Mouse (Mus musculus): ENCODE results near the gene Plekha1. TPM values are rescaled to one million over a fixed set of nuclear protein-coding genes. Genes with fewer than 3 reads are reported as not detected.

Plekha1 gene
- polyA plus RNA-seq, 1 experiment from 2014 or later, result 32.7 TPM

GRCm38 (mm10) chr7:130839380-130840100, 26.0 kb upstream of the Plekha1 start:
- no peak overlapping the region for H3K9ac ChIP-seq (replicated peaks; ENCODE audit: low read length)
- no peak for DNase-seq (ENCODE audit: low spot score)
- peaks cover 4% of the 10 kb centered on the region; the same call in 1 of the 2 replicates for H3K4me1 ChIP-seq (ENCODE audit: control insufficient read depth, insufficient read depth, low read length)
- H3K4me2 ChIP-seq (ENCODE audit: low read depth, low read length), result no peak overlapping the region
- WGBS, result 89% methylated on average over 12 of the region's 12 CpGs
- no peak overlapping the region for H3K27ac ChIP-seq (replicated peaks; ENCODE audit: low read depth, low read length)
- H3K27me3 ChIP-seq (ENCODE audit: control insufficient read depth, insufficient read depth, low read length), result no peaks in the 10 kb centered on the region
- H3K36me3 ChIP-seq (replicated peaks; ENCODE audit: control insufficient read depth, insufficient read depth, low read depth, low read length), result no peaks in the 10 kb centered on the region
- no peak overlapping the region for H3K4me3 ChIP-seq (ENCODE audit: low read depth, low read length)
- H3K9me3 ChIP-seq (replicated peaks; ENCODE audit: control insufficient read depth, low read length), result no peaks in the 10 kb centered on the region
- no peak for ATAC-seq (replicated peaks; ENCODE audit: insufficient number of reproducible peaks, low FRiP score, low TSS enrichment, low read depth)

GRCm38 (mm10) chr7:130847164-130847718, 18.3 kb upstream of the Plekha1 start:
- H3K27me3 ChIP-seq (ENCODE audit: control insufficient read depth, insufficient read depth, low read length), result no peaks in the 10 kb centered on the region
- no peak overlapping the region for H3K4me3 ChIP-seq (ENCODE audit: low read depth, low read length)
- H3K36me3 ChIP-seq (replicated peaks; ENCODE audit: control insufficient read depth, insufficient read depth, low read depth, low read length), result no peaks in the 10 kb centered on the region
- WGBS, result 87% methylated on average over 17 of the region's 17 CpGs
- no peak for ATAC-seq (replicated peaks; ENCODE audit: insufficient number of reproducible peaks, low FRiP score, low TSS enrichment, low read depth)
- DNase-seq (ENCODE audit: low spot score), result no peak
- H3K4me1 ChIP-seq (ENCODE audit: control insufficient read depth, insufficient read depth, low read length), result no peaks in the 10 kb centered on the region
- H3K4me2 ChIP-seq (ENCODE audit: low read depth, low read length), result no peak overlapping the region
- no peak overlapping the region for H3K9ac ChIP-seq (replicated peaks; ENCODE audit: low read length)
- no peaks in the 10 kb centered on the region for H3K9me3 ChIP-seq (replicated peaks; ENCODE audit: control insufficient read depth, low read length)
- H3K27ac ChIP-seq (replicated peaks; ENCODE audit: low read depth, low read length), result no peak overlapping the region

GRCm38 (mm10) chr7:130854684-130855292, 10.8 kb upstream of the Plekha1 start:
- Histone ChIP-seq H3K9me3 (replicated peaks; ENCODE audit: control insufficient read depth, low read length) (no peaks in the 10 kb centered on the region), H3K4me1 (ENCODE audit: control insufficient read depth, insufficient read depth, low read length) (no peaks in the 10 kb centered on the region), H3K4me2 (ENCODE audit: low read depth, low read length) (no peak overlapping the region), H3K27me3 (ENCODE audit: control insufficient read depth, insufficient read depth, low read length) (no peaks in the 10 kb centered on the region), H3K36me3 (replicated peaks; ENCODE audit: control insufficient read depth, insufficient read depth, low read depth, low read length) (no peaks in the 10 kb centered on the region), H3K27ac (replicated peaks; ENCODE audit: low read depth, low read length) (no peak overlapping the region), H3K9ac (replicated peaks; ENCODE audit: low read length) (no peak overlapping the region), H3K4me3 (ENCODE audit: low read depth, low read length) (no peak overlapping the region)
- WGBS, result 90% methylated on average over 4 of the region's 4 CpGs
- ATAC-seq (replicated peaks; ENCODE audit: insufficient number of reproducible peaks, low FRiP score, low TSS enrichment, low read depth), result no peak
- DNase-seq (ENCODE audit: low spot score), result no peak

- H3K4me1 ChIP-seq (ENCODE audit: control insufficient read depth, insufficient read depth, low read length), result no peaks in the 10 kb centered on the region
- DNase-seq (ENCODE audit: low spot score) (no peak), ATAC-seq (replicated peaks; ENCODE audit: insufficient number of reproducible peaks, low FRiP score, low TSS enrichment, low read depth) (no peak)
- H3K4me3 ChIP-seq (ENCODE audit: low read depth, low read length), result no peak overlapping the region
- H3K9ac ChIP-seq (replicated peaks; ENCODE audit: low read length), result no peak overlapping the region
- no peaks in the 10 kb centered on the region for H3K9me3 ChIP-seq (replicated peaks; ENCODE audit: control insufficient read depth, low read length)
- H3K36me3 ChIP-seq (replicated peaks; ENCODE audit: control insufficient read depth, insufficient read depth, low read depth, low read length), result no peaks in the 10 kb centered on the region
- H3K27me3 ChIP-seq (ENCODE audit: control insufficient read depth, insufficient read depth, low read length), result no peaks in the 10 kb centered on the region
- 22% methylated on average over 3 of the region's 3 CpGs for WGBS
- H3K27ac ChIP-seq (replicated peaks; ENCODE audit: low read depth, low read length), result no peak overlapping the region
- H3K4me2 ChIP-seq (ENCODE audit: low read depth, low read length), result no peak overlapping the region
Measured at GRCm38 (mm10) chr7:130855681-130856080, 9.9 kb upstream of the Plekha1 start.

GRCm38 (mm10) chr7:130857973-130858372, 7.6 kb upstream of the Plekha1 start:
- no peak for ATAC-seq (replicated peaks; ENCODE audit: insufficient number of reproducible peaks, low FRiP score, low TSS enrichment, low read depth)
- H3K9me3 ChIP-seq (replicated peaks; ENCODE audit: control insufficient read depth, low read length), result no peaks in the 10 kb centered on the region
- no peaks in the 10 kb centered on the region for H3K4me1 ChIP-seq (ENCODE audit: control insufficient read depth, insufficient read depth, low read length)
- H3K27me3 ChIP-seq (ENCODE audit: control insufficient read depth, insufficient read depth, low read length), result no peaks in the 10 kb centered on the region
- H3K4me3 ChIP-seq (ENCODE audit: low read depth, low read length), result no peak overlapping the region
- H3K4me2 ChIP-seq (ENCODE audit: low read depth, low read length), result no peak overlapping the region
- H3K27ac ChIP-seq (replicated peaks; ENCODE audit: low read depth, low read length), result no peak overlapping the region
- DNase-seq (ENCODE audit: low spot score), result no peak
- no peaks in the 10 kb centered on the region for H3K36me3 ChIP-seq (replicated peaks; ENCODE audit: control insufficient read depth, insufficient read depth, low read depth, low read length)
- H3K9ac ChIP-seq (replicated peaks; ENCODE audit: low read length), result no peak overlapping the region
- 72% methylated on average over 6 of the region's 6 CpGs for WGBS

- Histone ChIP-seq H3K27me3 (ENCODE audit: control insufficient read depth, insufficient read depth, low read length) (no peaks in the 10 kb centered on the region), H3K9me3 (replicated peaks; ENCODE audit: control insufficient read depth, low read length) (no peaks in the 10 kb centered on the region), H3K4me3 (ENCODE audit: low read depth, low read length) (no peak overlapping the region), H3K4me2 (ENCODE audit: low read depth, low read length) (no peak overlapping the region), H3K36me3 (replicated peaks; ENCODE audit: control insufficient read depth, insufficient read depth, low read depth, low read length) (no peaks in the 10 kb centered on the region), H3K4me1 (ENCODE audit: control insufficient read depth, insufficient read depth, low read length) (no peaks in the 10 kb centered on the region), H3K9ac (replicated peaks; ENCODE audit: low read length) (no peak overlapping the region), H3K27ac (replicated peaks; ENCODE audit: low read depth, low read length) (no peak overlapping the region)
- 33% methylated on average over 4 of the region's 5 CpGs for WGBS
- ATAC-seq (replicated peaks; ENCODE audit: insufficient number of reproducible peaks, low FRiP score, low TSS enrichment, low read depth) (no peak), DNase-seq (ENCODE audit: low spot score) (no peak)
Measured at GRCm38 (mm10) chr7:130859926-130860325, 5.6 kb upstream of the Plekha1 start.

- H3K9me3 ChIP-seq (replicated peaks; ENCODE audit: control insufficient read depth, low read length), result no peaks in the 10 kb centered on the region
- no peaks in the 10 kb centered on the region for H3K27me3 ChIP-seq (ENCODE audit: control insufficient read depth, insufficient read depth, low read length)
- ATAC-seq (replicated peaks; ENCODE audit: insufficient number of reproducible peaks, low FRiP score, low TSS enrichment, low read depth), result no peak
- H3K4me2 ChIP-seq (ENCODE audit: low read depth, low read length), result no peak overlapping the region
- no peaks in the 10 kb centered on the region for H3K4me1 ChIP-seq (ENCODE audit: control insufficient read depth, insufficient read depth, low read length)
- WGBS, result 29% methylated on average over 11 of the region's 11 CpGs
- no peak overlapping the region for H3K27ac ChIP-seq (replicated peaks; ENCODE audit: low read depth, low read length)
- no peak for DNase-seq (ENCODE audit: low spot score)
- H3K36me3 ChIP-seq (replicated peaks; ENCODE audit: control insufficient read depth, insufficient read depth, low read depth, low read length), result no peaks in the 10 kb centered on the region
- no peak overlapping the region for H3K9ac ChIP-seq (replicated peaks; ENCODE audit: low read length)
- H3K4me3 ChIP-seq (ENCODE audit: low read depth, low read length), result no peak overlapping the region
Measured at GRCm38 (mm10) chr7:130860721-130861142, 4.8 kb upstream of the Plekha1 start.

- no peaks in the 10 kb centered on the region for H3K36me3 ChIP-seq (replicated peaks; ENCODE audit: control insufficient read depth, insufficient read depth, low read depth, low read length)
- WGBS, result 56% methylated on average over 1 of the region's 1 CpGs
Measured at GRCm38 (mm10) chr7:130862501-130862900, 3.1 kb upstream of the Plekha1 start.

More at GRCm38 (mm10) chr7:130862501-130862900, 3.1 kb upstream of the Plekha1 start:
- DNase-seq (ENCODE audit: low spot score) (no peak), ATAC-seq (replicated peaks; ENCODE audit: insufficient number of reproducible peaks, low FRiP score, low TSS enrichment, low read depth) (no peak)
- Histone ChIP-seq H3K4me3 (ENCODE audit: low read depth, low read length) (no peak overlapping the region), H3K9ac (replicated peaks; ENCODE audit: low read length) (no peak overlapping the region), H3K4me1 (ENCODE audit: control insufficient read depth, insufficient read depth, low read length) (no peaks in the 10 kb centered on the region), H3K4me2 (ENCODE audit: low read depth, low read length) (no peak overlapping the region), H3K27me3 (ENCODE audit: control insufficient read depth, insufficient read depth, low read length) (no peaks in the 10 kb centered on the region), H3K27ac (replicated peaks; ENCODE audit: low read depth, low read length) (no peak overlapping the region), H3K9me3 (replicated peaks; ENCODE audit: control insufficient read depth, low read length) (no peaks in the 10 kb centered on the region)

Data from embryonic facial prominence, embryonic 11.5 days (tissue).